Mouse (Mus musculus) urinary bladder, postnatal 36 days (tissue): ENCODE results near the gene Hspbap1.

Experiments
- DNase-seq, 2 experiments: peaks; one replicate each; pipeline ENCODE4 v3.0.0; 2022; ENCODE audit warnings: low spot score in 2 of 2, mixed read lengths in 1 of 2

Gene Hspbap1

DNA sequence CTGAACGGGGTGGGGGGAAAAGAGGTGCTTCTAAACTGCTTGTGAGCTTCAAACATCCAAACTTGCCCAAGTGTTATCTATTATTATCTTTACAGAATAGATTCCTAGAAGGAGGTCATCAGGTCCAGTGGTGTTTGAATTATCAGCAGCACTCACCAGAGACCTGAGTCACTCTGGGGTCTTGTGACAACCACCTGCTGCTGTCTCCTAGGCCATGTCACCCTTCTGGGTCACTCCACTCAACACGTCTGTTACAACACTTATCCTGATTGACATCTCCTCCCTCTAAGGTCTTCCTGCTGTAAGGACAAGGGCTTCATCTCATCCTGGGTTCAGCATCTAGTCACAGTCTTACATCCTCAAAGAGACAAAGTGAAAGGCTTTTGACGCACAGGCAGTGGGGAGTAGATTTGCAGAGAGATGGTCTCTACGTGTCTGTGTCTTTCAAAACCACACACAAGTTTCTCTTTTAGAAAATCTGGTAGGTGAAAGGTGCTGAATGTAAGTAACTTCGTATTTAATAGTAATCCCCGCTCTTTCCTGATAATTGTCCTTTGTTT is 21.9 kb downstream of the Hspbap1 start:
- DNase-seq: no peak

DNA sequence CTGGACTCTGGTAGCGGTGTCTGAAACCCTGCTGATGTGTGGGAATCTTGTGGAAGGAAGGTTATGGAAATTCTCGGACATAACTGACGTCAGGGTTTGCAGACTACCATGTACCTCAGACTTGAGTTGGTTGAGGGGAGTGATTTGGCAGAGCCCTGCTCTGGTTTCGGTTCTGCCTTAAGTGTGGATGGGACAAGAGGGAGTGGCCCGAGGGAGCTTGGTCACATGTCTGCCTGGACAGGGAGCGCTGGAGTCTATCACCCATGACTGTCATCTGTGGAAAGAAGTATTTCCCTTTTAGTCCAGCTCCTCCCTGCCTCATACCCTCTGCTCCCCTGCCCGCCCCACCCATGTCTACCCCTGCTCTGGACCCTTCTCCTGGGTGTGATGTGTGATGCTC is 32.0 kb downstream of the Hspbap1 start:
- DNase-seq: no peak

DNA sequence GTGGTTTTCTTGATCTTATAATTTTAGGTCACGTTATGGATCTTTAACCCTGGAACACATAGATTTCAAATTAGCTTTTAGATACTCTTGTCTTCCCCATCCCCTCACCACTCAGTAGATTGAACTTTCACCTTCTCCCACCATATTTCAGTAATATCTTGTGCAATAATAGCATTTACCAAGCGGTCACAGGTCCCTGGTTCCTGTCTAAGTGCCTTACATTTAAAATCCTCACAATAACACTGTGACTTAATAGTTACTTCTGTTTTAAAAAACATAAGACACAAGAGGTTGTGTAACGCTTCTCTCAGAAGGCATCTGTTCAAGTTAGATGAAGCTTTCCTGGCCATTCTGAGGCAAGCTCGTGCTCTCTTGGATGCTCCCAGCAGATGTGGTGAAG is 33.5 kb downstream of the Hspbap1 start:
- DNase-seq: no peak

DNA sequence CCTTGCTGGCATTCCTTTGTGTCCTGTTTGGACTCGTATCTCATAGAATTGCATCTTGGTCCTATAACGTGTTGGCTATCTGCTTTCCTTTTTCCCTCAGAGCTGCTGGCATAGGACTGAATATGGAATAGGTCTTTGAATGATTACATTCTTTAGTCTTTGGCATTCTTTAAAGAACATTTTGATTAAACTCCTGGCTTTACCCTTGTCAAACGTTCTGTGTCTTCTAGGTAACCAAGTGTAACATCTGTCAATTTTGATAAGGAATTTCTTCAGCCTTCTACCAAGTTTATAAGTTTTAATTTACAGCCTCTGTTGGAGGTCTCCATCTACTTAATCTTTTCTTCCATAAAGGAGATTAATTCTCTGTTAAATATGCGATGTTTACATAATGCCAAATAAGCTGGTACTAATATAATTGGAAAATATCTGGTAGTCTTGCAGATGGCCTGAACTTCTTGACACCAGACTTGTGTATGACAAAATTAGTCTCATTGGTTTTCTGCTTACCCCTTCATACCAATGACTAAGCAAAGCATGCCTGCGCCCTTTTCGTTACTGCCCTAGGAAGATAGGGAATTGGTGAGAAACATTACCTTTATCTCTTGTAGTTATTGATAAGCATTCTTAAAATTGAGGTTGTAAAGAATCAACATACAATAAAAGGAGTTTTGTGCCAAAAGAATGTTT is 36.9 kb downstream of the Hspbap1 start:
- no peak for DNase-seq

DNA sequence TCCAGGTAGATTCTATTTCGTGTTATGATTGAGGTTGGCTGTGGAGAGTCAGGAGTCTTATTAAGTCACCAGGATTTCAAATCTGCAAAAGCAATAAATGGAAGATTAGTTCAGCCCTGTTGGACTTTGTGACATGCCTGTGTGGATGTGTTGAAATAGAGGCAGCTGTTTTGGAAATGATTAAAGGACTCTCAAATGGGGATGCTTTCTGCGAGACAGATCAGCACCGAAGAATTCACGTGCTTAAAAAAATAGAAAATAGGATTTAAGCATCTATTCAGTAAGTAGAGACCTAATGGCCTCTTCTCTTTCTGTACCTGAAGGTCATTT is 37.5 kb downstream of the Hspbap1 start:
- no peak for DNase-seq

DNA sequence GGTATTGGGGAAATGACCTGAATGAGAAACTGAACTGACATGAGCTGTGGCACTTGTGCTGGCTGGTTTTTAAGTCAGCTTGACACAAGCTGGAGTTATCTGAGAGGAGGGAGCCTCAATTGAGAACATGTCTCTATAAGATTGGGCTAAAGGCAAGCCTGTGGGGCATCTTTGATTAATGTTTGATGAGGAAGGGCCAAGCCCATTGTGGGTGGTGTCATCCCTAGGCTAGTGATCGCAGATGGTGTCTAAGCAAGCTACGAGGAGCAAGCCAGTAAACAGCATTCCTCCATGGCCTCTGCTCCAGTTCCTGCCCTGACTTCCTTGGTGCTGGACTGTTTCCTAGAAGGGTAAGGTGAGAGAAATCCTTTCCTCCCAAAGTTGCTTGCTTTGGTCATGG is 38.7 kb downstream of the Hspbap1 start:
- DNase-seq: no peak

DNA sequence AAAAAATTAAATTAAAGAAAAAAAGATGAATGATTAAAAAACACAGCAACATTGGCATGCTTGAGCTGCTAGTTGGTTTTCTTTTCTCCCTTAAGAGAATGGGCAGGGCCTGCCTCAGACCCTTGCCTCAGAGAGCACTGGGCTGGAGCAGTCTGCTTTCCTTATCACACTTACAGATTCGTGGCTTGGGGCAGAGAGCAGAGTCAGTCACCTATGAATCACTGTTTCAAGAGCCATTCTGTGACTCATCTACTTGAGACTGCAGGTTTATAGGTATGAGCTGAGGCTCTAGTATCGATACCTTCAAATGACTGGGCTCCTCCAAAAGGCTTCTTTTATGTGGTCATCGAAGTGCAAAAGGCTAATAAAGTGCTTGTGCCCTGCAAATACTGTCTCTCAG is 42.9 kb downstream of the Hspbap1 start:
- no peak for DNase-seq

DNA sequence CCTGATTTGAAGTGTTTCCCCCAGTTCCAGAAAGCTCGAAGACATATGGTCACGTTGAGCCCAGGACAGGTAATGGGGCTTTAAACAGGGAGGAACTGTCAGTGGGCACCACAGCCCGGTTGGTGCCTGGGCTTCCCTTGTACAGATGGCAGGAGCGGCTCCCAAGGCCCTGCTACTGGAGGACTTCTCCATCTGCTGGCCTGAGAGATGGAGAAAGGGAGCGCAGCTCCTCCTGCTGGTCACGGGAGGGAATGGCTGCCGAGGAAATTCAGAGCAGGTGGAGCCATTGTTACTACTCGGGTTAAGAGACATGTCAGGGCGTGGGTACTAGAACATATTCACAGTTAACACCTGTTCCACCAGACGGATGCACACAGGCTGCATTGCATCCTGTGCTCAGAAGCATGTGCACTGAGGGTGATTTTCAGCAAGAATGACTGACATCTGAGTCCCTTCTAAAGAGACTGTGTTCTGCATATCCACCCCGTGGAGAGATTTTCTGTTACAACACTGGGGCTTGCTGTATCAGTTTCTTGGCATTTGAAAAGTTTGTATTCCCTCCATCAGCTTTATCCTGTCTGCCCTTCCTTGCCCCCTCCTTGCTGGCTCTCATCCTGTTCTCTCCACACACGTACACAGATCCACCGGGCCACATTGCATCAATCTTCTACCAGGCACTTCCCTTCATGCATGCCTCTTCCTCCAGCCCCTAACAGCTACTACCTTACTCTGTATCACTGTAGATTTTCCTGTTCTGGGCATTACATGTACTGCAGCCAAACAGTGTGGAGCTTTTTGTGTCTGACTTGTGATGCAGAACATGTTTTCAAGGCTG is 47.3 kb downstream of the Hspbap1 start:
- DNase-seq: peak; percentile 75 to 85

DNA sequence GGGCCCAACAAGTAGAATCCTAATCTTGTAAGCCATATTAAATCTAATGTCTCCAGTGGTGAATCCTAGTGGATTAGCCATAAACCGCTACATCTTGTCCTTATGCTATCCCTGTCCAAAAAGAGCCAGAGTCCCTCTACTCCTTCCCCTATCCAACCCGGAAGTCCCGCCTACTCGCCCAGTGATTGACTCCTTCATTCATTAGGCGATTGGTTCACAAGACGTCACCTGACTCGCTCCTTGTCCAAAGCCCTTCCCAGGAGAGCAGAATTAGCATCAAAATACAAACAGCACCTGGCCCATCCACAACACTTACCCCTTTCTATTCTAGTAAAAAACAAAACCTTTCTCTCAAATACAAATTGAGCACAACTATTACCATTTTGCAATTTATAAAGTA is 59.8 kb downstream of the Hspbap1 start:
- no peak for DNase-seq

DNA sequence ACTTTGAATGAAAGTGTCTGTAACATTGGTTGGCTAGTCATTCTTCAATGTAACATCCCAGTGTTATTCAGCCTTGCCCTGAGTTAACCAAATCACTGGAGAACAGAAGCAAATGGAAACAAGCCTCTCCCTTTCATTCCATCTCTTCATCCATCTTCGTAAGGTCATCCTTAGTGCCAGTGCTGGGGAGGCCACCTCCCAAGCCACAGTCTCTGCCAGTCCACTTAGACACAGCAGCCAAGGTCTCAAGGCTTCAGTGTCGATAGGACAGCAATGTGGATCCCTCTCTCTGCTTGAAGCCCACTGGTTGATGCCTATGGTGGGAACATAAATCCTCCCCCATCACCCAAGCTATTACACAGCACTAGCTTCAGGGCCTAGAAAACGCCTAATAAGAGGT is 62.8 kb downstream of the Hspbap1 start:
- DNase-seq: no peak

DNA sequence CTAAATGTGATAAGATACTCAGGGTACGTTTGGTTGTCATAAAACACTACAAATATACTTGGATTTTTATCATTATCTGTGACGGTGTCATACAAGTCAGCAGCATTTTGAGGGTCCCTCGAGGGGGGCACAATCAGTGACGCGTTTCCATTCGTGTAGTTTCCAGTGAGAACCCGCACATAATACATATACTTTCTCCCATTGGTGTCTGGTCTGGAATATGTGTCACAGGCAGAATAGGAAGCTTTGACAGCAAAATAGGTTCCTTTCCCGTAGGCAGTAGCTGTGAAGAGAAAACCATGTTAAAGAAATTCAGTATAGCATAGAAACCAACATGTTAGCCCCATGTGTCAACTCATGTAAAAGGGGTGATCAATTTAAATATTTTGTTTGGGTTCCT is 64.5 kb downstream of the Hspbap1 start:
- DNase-seq: no peak

DNA sequence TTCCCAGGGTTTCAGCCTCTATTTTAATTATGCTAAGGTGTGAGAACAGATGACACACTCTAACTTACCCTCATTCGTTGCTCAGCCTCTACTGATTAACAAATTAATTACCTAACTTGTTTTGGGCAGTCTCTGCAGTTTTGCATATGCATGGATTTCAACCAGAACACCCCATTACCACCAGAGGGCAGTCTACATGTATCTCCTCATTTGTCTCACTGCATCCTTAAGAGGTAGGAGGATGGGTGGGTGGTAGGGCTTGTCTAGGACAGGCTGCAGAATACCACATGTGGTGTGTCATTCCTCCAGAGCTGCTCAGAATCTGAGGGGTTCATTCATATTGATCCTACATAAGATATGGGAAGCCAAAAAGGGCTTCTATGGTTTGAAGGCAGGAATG is 69.5 kb downstream of the Hspbap1 start:
- DNase-seq: peak in 1 of 2 experiments; percentile 9

DNA sequence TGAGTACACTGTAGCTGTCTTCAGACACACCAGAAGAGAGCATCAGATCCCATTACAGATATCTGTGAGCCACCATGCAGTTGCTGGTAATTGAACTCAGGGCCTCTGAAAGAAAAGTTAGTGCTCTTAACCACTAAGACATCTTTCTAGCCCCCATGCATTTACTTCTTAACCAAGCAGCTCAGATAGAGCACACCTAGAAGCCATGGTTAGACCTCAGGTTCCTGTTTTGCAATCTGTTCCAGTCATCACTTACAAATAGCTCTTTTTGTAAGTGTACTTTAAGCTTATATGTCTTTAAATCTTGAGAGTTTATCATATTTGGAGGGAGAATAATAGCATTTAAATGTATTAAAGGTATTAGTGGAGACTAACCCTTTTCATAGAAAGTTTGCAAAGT is 77.0 kb downstream of the Hspbap1 start:
- DNase-seq: no peak

DNA sequence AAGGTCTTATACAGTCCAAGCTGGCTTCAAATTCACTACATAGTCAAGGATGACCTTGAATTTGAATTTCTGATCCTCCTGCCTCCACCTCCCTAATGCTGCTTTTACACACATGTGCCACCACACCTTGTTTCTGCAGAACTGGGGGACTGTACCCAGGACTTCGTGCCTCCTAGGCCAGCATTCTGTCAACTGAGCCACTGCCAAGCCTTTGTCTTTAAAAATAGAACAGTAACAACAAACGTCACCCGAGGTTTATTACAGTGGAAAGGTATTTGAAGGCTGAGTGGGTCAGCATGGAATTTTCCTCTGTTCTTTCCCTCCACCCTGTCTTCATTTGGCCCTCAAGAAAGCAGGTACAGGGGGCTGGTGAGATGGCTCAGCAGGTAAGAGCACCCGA is 85.7 kb downstream of the Hspbap1 start:
- DNase-seq: no peak

DNA sequence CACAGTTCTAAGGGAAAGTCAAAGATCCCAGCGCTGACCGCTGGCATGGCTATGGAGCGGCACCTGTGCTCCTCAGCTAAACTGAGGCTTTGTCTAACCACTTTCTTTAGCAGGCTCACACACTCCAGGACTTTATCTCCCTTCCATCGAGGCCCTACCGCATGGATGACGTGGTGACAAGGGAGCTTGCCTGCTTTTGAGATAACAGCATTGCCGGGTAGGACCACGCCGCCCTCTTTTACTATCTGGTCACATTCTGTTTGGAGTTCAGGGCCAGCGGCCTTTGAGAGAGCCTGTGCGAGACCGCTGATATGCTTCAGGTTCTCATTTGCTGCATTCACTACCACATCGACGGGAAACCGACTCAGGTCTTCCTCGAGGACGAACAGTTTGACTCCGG is 86.6 kb downstream of the Hspbap1 start:
- no peak for DNase-seq

DNA sequence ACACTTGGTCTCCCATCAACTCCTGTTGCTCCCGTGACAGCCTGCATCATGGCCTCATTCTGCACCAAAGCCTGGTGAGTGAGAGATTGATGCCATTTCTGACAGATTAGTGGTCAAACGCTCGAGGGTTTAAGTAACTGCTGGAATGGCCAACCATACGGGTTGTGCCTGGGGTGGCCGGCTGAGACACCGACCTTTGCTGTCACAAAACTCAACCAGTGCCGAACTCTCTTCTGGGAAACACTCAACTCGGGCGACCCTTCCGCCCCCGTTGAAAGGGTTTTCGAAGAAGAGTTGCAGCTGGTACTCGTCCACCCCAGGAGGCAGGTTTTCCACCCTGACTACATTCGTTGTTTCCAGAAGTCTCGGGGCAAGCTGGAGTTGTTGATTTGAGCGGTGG is 90.1 kb downstream of the Hspbap1 start:
- no peak for DNase-seq

DNA sequence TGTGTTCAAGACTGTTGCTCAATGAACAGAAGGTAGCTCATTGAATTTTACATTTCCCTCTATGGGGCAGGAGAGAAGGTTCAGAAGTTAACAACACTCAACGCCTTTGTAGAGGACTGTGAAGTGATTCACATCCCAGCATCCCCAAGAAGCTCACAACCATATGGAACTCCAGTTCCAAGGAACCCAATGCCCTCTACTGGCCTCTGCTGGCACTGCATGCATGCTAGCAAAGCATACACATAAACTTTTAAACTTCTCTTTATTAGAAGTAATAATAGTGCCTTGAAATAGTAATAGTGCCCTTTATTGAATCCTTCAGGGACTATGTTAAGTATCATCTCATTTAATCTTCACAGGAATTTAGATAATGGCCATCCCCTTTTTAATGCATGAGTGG is 91.9 kb downstream of the Hspbap1 start:
- no peak for DNase-seq

DNA sequence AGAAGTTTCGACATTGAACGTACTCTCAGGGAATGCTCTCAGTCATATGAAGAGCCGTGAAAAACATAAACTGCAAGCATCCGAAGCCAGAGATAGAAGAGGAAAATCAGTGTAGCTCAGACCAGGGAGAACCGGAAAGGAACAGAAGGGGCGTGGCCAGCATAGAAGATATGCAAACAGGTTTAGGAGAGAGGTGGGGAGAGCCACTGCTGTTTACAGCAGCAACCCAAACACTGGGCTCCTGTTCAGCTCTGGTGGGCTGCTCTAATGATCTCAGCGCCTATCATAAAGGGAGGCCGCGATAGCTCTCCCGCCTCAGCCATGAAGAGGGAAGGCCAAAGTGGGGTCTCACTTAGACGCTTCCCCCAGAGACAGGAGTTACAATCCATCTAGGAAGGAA is 97.6 kb downstream of the Hspbap1 start:
- no peak for DNase-seq

DNA sequence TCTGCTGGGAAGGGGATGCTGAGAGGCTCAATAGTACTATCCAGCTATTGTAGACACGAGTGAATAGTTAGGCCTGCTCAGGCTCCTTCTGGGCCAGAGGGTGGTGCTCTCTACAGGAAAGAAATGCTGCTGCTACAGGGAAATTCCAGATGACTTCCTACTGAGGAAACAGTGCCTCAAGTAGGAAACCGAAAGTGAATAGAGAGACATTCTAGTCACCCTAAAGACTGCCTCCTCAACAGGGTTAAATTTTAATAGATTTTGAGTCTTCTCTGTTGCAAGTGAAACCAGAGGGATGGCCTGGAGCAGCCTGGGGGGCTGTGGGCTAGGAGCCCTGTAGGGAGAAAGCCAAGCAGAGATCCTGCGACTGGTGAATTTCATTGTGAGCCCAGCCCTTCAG is 99.0 kb downstream of the Hspbap1 start:
- DNase-seq: no peak

DNA sequence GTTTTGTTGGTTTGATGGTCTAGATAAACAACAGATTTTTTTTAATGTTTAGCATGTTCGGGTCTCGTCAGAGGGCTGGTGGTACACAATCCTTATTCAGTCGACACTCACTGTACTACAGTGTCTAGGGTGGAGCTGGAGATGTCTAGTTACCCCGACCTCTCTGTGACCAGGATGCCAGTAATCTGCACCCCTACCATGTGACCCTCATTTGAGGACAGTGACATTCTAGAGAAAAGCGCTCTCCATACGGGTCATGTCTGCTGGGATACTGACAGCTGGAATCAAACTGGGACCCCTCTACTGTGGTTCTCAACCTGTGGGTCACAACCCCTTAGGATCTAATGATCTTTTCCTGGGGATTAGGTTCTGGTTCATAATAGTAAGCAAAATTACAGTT is 99.5 kb downstream of the Hspbap1 start:
- DNase-seq: no peak

DNA sequence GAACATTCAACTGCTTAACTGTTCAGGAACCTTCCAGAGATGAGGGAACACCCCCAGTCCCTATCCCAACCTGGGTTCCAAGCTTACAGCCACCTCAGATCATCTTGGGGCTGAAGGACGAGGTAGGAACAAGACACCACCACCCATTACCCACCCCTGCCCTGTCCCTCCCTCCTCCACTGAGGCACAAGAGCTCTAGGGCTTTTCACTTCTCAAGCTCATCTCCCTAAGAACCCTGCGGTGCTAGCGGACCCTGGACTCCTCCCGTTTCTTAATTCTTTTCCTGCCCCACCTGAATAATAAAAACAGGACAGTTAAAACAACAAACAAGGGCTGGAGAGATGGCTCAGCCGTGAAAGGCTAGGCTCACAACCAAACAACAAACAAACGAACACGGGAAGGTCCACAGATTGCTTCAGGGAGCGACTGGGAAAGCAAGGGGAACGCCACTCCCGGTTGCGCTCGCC is 100.4 kb downstream of the Hspbap1 start:
- peak in 1 of 2 experiments; percentile 42 for DNase-seq

DNA sequence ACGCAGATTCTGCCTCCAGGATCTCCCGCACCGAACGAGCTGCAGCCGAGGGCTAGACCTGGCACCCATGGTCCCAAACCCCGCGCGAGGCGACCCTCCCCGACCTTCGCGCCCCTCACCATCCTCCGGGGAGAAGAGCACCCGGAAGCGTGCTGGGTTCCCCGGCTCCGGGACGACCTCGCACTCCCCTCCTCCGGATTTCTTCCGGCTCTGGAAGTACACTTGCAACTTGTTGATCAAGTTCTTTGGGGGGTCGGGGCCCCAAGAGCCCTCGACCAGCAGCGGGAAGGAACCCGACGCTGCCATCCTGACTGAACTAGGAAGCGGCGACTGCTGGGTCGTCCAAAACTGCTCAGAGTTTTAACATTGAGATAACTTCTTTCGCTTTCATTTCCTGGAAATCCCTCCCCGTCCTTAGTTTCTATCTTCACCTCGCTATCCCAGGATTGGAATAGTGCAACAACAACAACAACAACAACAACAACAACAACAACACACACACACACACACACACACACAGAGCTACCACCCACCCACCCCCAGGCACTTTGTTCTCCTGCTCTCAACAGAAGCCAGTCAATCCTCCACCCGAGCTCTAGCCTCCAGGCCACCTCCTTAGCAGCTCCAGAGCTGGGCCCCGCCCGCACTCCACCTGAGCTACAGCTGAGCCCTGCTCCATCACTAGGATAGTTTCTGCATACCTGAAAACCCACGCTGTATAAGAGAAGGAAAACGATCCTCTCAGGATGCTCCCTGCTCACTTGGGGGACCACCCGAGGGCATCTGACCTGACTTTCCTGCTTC is 101.1 kb downstream of the Hspbap1 start, which contains the start of gene Parp14:
Gene Parp14, minus strand, starts transcription at position 497 of the 804 bp plus-strand sequence.
- peak; percentile 43 to 46 for DNase-seq
